Mouse (Mus musculus): ENCODE results near the gene Epha1. TPM values are rescaled to one million over a fixed set of nuclear protein-coding genes. Genes with fewer than 3 reads are reported as not detected.

The Epha1 gene
- polyA plus RNA-seq, 1 experiment from 2014 or later, result 0.24 TPM

GRCm38 (mm10) chr6:42339189-42339588, 33.9 kb downstream of the Epha1 start:
- Histone ChIP-seq H3K4me1 (no peaks in the 10 kb centered on the region), H3K27ac (replicated peaks) (no peak overlapping the region), H3K27me3 (replicated peaks) (no peaks in the 10 kb centered on the region), H3K4me2 (no peak overlapping the region), H3K9ac (replicated peaks) (no peak overlapping the region), H3K36me3 (no peaks in the 10 kb centered on the region), H3K4me3 (replicated peaks) (no peak overlapping the region), H3K9me3 (replicated peaks) (no peaks in the 10 kb centered on the region)
- WGBS, result 97% methylated on average over 2 of the region's 2 CpGs
- ATAC-seq (ENCODE audit: low FRiP score), result no peak

DNA sequence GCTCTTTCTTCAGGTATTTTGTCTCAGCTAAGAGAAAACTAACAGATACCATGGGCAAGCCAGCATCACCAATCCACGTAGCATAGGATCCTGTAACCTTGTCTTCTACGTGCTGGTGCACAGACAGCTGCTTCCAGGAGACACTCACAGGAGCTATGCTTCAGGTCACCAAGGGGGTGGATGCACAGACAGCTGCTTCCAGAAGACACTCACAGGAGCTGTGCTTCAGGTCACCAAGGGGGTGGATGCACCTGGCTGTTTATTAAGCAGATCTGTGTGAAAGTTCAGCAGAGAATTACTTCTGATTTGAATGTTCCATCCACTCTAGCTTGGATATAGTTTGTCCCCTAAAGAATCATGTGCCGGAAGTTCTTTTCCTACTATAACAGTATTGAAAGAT, 42.1 kb downstream of the Epha1 start:
- 95% methylated on average over 3 of the region's 3 CpGs for WGBS

DNA sequence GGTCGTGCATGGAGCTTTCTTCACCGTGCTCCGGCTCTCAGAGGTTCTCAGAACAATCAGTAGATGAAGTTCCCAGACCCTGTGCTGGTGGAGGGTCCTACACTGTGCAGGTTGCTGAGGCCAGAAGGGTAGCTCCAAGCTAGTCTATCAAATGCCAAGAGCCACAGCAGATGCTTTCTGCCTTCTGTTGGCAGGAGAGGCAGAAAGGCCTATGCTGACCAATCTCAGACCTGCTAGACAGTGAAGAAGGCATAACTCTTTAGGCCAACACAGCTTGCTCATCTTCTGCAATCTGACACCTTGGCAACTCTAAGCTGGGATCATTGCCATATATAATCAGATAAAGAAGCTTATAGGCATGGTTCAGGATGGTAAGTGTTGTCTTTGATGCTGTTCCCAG, 42.9 kb downstream of the Epha1 start:
- Histone ChIP-seq H3K9ac (replicated peaks) (no peak overlapping the region), H3K36me3 (no peaks in the 10 kb centered on the region), H3K4me2 (no peak overlapping the region), H3K27me3 (replicated peaks) (no peaks in the 10 kb centered on the region), H3K27ac (replicated peaks) (no peak overlapping the region), H3K4me1 (peaks cover 4% of the 10 kb centered on the region), H3K4me3 (replicated peaks) (no peak overlapping the region), H3K9me3 (replicated peaks) (no peaks in the 10 kb centered on the region)
- WGBS, result 78% methylated on average over 3 of the region's 3 CpGs
- no peak for ATAC-seq (ENCODE audit: low FRiP score)

More for the DNA sequence above, 42.1 kb downstream of the Epha1 start:
- Histone ChIP-seq H3K9me3 (replicated peaks) (no peaks in the 10 kb centered on the region), H3K27me3 (replicated peaks) (no peaks in the 10 kb centered on the region), H3K36me3 (no peaks in the 10 kb centered on the region), H3K4me1 (no peaks in the 10 kb centered on the region), H3K4me3 (replicated peaks) (no peak overlapping the region), H3K4me2 (no peak overlapping the region), H3K27ac (replicated peaks) (no peak overlapping the region), H3K9ac (replicated peaks) (no peak overlapping the region)
- ATAC-seq (ENCODE audit: low FRiP score), result no peak

DNA sequence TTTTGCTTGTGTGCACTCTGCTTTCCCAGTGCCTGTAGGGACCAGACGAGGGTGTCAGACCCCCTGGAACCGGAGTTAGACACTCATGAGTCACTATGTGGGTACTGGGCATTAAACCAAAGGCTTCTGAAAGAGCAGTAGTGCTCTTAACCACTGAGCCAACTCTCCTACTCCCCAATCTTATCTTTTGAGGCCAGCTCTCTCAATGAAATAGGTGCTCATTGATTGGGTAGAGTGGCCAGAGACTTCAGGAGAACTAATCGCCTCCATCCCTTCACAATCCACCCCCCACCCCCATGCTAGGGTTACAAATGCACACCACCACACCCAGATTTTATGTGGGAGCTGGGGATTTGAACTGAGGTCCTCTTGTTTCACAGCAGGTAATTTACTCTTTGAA, 44.3 kb downstream of the Epha1 start:
- 78% methylated on average over 3 of the region's 3 CpGs for WGBS
- Histone ChIP-seq H3K27me3 (replicated peaks) (no peaks in the 10 kb centered on the region), H3K4me2 (no peak overlapping the region), H3K4me1 (peaks cover 7% of the 10 kb centered on the region), H3K9me3 (replicated peaks) (no peaks in the 10 kb centered on the region), H3K36me3 (no peaks in the 10 kb centered on the region), H3K4me3 (replicated peaks) (no peak overlapping the region), H3K9ac (replicated peaks) (no peak overlapping the region), H3K27ac (replicated peaks) (no peak overlapping the region)
- no peak for ATAC-seq (ENCODE audit: low FRiP score)

DNA sequence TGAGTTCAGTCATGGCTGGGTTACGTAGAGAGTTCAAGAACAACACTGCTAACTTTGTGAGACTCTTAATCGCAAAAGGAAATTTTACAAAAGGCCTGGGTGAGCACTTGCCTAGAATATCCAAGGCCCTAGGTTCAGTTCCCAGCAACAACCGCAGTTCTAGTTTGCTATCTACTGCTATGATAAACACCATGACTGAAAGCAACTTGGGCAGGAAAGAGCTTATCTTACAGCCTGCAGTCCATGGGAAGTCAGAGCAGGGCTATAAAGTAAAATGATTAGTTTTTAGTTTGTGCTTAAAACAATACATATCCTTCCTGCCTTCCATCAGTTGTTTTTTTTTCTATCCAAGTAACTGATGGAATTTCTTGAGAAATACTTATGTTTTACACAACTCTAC, 46.6 kb downstream of the Epha1 start:
- Histone ChIP-seq H3K4me1 (peaks cover 27% of the 10 kb centered on the region), H3K9ac (replicated peaks) (no peak overlapping the region), H3K27ac (replicated peaks) (no peak overlapping the region), H3K27me3 (replicated peaks) (no peaks in the 10 kb centered on the region), H3K9me3 (replicated peaks) (no peaks in the 10 kb centered on the region), H3K4me2 (no peak overlapping the region), H3K4me3 (replicated peaks) (no peak overlapping the region), H3K36me3 (no peaks in the 10 kb centered on the region)
- no peak for ATAC-seq (ENCODE audit: low FRiP score)
- 100% methylated on average over 3 of the region's 3 CpGs for WGBS

DNA sequence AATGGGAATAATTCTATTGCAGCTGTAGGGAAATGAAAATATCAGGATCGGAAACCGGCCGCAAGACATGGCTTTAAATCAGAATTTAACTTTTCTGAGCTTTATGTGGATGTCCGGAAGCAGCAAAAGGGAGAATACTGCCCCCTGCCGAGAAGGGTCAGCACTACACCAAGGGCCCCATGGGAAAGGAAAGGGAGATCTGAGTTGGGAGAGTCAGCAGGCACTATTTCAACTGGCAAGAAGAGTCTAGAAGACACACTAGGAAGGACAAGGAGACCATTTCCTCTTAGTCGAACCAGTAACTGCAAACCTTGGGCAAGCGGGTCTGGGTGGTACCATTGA, 47.8 kb downstream of the Epha1 start:
- Histone ChIP-seq H3K27ac (replicated peaks) (peak overlapping the region; percentile 93), H3K36me3 (peaks cover 9% of the 10 kb centered on the region; the same call in 1 of the 2 replicates), H3K4me1 (peaks cover 34% of the 10 kb centered on the region), H3K27me3 (replicated peaks) (no peaks in the 10 kb centered on the region), H3K4me3 (replicated peaks) (peak overlapping the region; percentile 64), H3K9ac (replicated peaks) (peak overlapping the region; percentile 73), H3K9me3 (replicated peaks) (no peaks in the 10 kb centered on the region), H3K4me2 (peak overlapping the region; percentile 80)
- WGBS, result 3% methylated on average over 7 of the region's 7 CpGs
- ATAC-seq (ENCODE audit: low FRiP score), result no peak; the same call in 1 of the 2 replicates

- Histone ChIP-seq H3K27me3 (replicated peaks) (no peaks in the 10 kb centered on the region), H3K9me3 (replicated peaks) (no peaks in the 10 kb centered on the region), H3K27ac (replicated peaks) (peak within 1 kb of the TSS; percentile 93), H3K4me2 (peak within 1 kb of the TSS; percentile 80), H3K9ac (replicated peaks) (peak within 1 kb of the TSS; percentile 73), H3K36me3 (peaks cover 9% of the 10 kb centered on the region; the same call in 1 of the 2 replicates), H3K4me3 (replicated peaks) (peak within 1 kb of the TSS; percentile 64), H3K4me1 (peaks cover 38% of the 10 kb centered on the region)
- WGBS, result under 1% methylated on average over 42 of the region's 68 CpGs
- ATAC-seq (ENCODE audit: low FRiP score), result peak; percentile 93
Observed at GRCm38 (mm10) chr6:42324482-42325267, 48.4 kb downstream of the Epha1 start, which contains the start of gene Fam131b. TSS of gene Fam131b (minus strand) at chr6:42324643.

DNA sequence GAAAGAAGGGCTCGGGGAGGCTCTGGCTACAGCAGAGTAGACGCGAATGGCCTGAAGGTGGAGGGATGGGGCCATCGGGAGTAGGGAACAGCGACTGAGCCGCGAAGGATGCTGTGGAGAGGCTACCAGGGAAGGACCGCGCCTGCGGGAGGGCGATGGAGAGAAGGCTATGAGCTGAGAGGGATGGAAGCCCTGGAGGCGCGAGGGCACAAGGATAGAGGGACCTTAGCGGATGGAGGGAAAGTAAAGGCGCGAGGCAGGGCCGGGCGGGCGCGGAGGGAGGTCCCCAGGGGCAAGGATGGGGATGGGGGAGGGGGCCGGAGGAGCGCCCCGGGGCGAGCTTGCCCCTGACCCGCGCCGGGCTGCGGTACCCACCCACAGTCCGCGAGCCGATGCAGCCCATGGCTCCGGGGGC, 49.0 kb downstream of the Epha1 start:
- peak overlapping the region; percentile 64 for H3K4me3 ChIP-seq (replicated peaks)
- peaks cover 38% of the 10 kb centered on the region for H3K4me1 ChIP-seq
- no peaks in the 10 kb centered on the region for H3K27me3 ChIP-seq (replicated peaks)
- H3K4me2 ChIP-seq, result peak overlapping the region; percentile 80
- H3K9me3 ChIP-seq (replicated peaks), result no peaks in the 10 kb centered on the region
- under 1% methylated on average over 23 of the region's 32 CpGs for WGBS
- peak overlapping the region; percentile 93 for H3K27ac ChIP-seq (replicated peaks)
- peak overlapping the region; percentile 73 for H3K9ac ChIP-seq (replicated peaks)
- peak; percentile 80 for ATAC-seq (ENCODE audit: low FRiP score)
- peaks cover 9% of the 10 kb centered on the region; the same call in 1 of the 2 replicates for H3K36me3 ChIP-seq

- peak overlapping the region; percentile 93 for H3K27ac ChIP-seq (replicated peaks)
- H3K4me3 ChIP-seq (replicated peaks), result peak overlapping the region; percentile 64
- peak overlapping the region; percentile 80 for H3K4me2 ChIP-seq
- peaks cover 38% of the 10 kb centered on the region for H3K4me1 ChIP-seq
- peak; percentile 46 for ATAC-seq (ENCODE audit: low FRiP score)
- H3K36me3 ChIP-seq, result peaks cover 13% of the 10 kb centered on the region
- H3K9me3 ChIP-seq (replicated peaks), result no peaks in the 10 kb centered on the region
- peak overlapping the region; percentile 73 for H3K9ac ChIP-seq (replicated peaks)
- no peaks in the 10 kb centered on the region for H3K27me3 ChIP-seq (replicated peaks)
- under 1% methylated on average over 28 of the region's 28 CpGs for WGBS
Observed at GRCm38 (mm10) chr6:42323371-42324066, 49.5 kb downstream of the Epha1 start.

GRCm38 (mm10) chr6:42318293-42318692, 54.8 kb downstream of the Epha1 start:
- Histone ChIP-seq H3K36me3 (peaks cover 38% of the 10 kb centered on the region), H3K4me1 (peaks cover 27% of the 10 kb centered on the region), H3K4me3 (replicated peaks) (no peak overlapping the region), H3K9ac (replicated peaks) (no peak overlapping the region), H3K27me3 (replicated peaks) (no peaks in the 10 kb centered on the region), H3K9me3 (replicated peaks) (no peaks in the 10 kb centered on the region), H3K27ac (replicated peaks) (no peak overlapping the region), H3K4me2 (no peak overlapping the region)
- 79% methylated on average over 4 of the region's 4 CpGs for WGBS
- no peak for ATAC-seq (ENCODE audit: low FRiP score)

DNA sequence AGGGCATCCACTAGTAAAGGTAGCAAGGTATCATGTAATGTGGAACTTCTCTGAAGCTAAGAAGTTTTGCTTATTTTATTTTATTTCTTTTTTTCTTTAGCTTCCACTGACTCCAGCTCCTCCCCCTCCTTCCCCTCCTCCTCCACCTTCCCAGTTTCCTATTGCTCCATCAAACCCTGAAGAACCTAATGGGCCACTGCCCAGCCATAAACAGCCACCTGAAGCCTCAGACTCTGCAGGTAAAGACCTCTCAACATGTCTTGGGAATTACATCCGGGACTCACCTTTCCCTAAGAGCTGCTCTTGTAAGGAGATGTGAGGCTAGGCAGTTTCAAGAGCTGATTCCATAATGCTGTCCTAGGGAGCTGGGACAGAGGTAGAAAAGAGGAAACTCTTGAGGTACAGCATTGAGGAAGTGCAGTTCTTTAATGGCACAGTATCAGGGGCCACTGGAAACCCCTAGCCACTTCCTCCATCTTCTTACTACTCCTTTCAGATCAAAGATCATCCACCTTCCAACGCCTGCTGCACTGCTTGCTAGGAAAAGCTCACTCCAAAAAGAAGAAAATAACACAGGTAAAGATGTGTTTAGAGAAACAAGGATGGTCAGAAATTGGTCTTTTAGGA, 62.5 kb downstream of the Epha1 start:
- H3K9me3 ChIP-seq (replicated peaks), result no peaks in the 10 kb centered on the region
- 93% methylated on average over 2 of the region's 2 CpGs for WGBS
- no peak overlapping the region for H3K4me3 ChIP-seq (replicated peaks)
- H3K4me1 ChIP-seq, result no peaks in the 10 kb centered on the region
- ATAC-seq (ENCODE audit: low FRiP score), result no peak
- H3K36me3 ChIP-seq, result peaks cover 32% of the 10 kb centered on the region
- no peak overlapping the region for H3K4me2 ChIP-seq
- no peaks in the 10 kb centered on the region for H3K27me3 ChIP-seq (replicated peaks)
- no peak overlapping the region for H3K9ac ChIP-seq (replicated peaks)
- H3K27ac ChIP-seq (replicated peaks), result no peak overlapping the region

All from neural tube, embryonic 15.5 days (tissue).